Comparison of ENCODE assay signal across 20 mouse cellular contexts in the genomic region with DNA sequence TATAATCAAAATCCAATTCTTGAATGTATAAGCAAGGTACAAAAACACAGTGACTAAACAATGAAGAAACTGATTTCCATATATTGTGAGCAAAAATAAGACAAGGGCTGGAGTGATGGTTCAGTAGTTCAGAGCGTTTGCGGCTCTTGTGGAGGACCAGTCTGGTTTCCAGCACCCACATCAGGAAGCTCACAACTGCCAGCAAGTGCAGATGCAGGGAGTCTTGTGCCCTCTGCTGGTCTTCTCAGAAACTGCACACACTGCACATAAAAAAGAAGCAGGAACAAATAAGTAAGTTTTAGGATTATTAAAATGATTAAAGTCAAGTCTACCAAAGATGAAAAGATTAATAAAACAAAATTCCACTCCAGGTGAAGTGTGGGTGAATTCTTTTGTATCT.
A peak's percentile ranks its signal among the peaks of the same experiment; 100 is the strongest.
DNase-seq lines count a peak whose midpoint lies in the region; ATAC-seq and TF ChIP-seq lines count a peak whose summit lies in the region.
"Had no signal": no experiment of that assay in that cellular context is flagged by ENCODE, and none has a peak within 500 bp of the region (broad histone marks: within the 10 kb centered on the region; RNA-seq: fewer than 3 reads in every experiment).

No protein-coding gene starts in this region.

- DNase-seq in liver, postnatal 0 days = no peak
- DNase-seq in A20 (ENCODE audit: low read depth, low spot score) = peak; percentile 35
- peak; percentile 6 for DNase-seq in CH12.LX (ENCODE audit: extremely low read depth)
- DNase-seq in right cerebral cortex, postnatal 14 days = no peak
- no peak for DNase-seq in gastrocnemius, adult 8-10 months (ENCODE audit: low spot score in 2 of 2)
- DNase-seq: adrenal gland, postnatal 25 days; cerebellum, postnatal 14 days; gastrocnemius, postnatal 10 days; heart, postnatal 14 days; right cerebral cortex, postnatal 25 days; thymus, adult 18-20 months had no signal

- WGBS in liver, postnatal 0 days (ENCODE audit: insufficient replicate concordance) = 78% methylated on average over 2 of the region's 2 CpGs
- WGBS in liver, embryonic 12.5 days (ENCODE audit: insufficient replicate concordance) = 75% methylated on average over 2 of the region's 2 CpGs
- 92% methylated on average over 2 of the region's 2 CpGs for WGBS in bone marrow, adult 2 months

- ATAC-seq in liver, postnatal 0 days = no peak
- no peak for ATAC-seq in liver, embryonic 12.5 days
- ATAC-seq: forebrain, embryonic 16.5 days had no signal

- no peak overlapping the region for H3K27ac ChIP-seq in liver, postnatal 0 days (ENCODE audit: low read depth)
- no peak overlapping the region for H3K27ac ChIP-seq in liver, embryonic 12.5 days
- no peak overlapping the region for H3K27ac ChIP-seq in CH12.LX (ENCODE audit: insufficient read depth, low read depth)
- H3K27ac ChIP-seq in bone marrow, adult 2 months (ENCODE audit: control insufficient read depth, insufficient read depth, low read depth, low read length, poor library complexity) = no peak overlapping the region
- H3K27ac ChIP-seq: embryonic facial prominence, embryonic 10.5 days; hindbrain, embryonic 15.5 days; macrophage; neural tube, embryonic 12.5 days had no signal

- no peaks in the 10 kb centered on the region for H3K79me2 ChIP-seq in CH12.LX (replicated peaks; ENCODE audit: control insufficient read depth, extremely low read depth, insufficient read depth, poor library complexity, severe bottlenecking)

- H3K4me3 ChIP-seq in liver, postnatal 0 days (ENCODE audit: low read depth, low read length) = no peak overlapping the region
- H3K4me3 ChIP-seq in liver, embryonic 12.5 days = no peak overlapping the region
- H3K4me3 ChIP-seq in CH12.LX (replicated peaks in 1 of 3; ENCODE audit: low read depth in 2 of 3, low read length in 2 of 3, poor library complexity in 1 of 3) = no peak overlapping the region
- no peak overlapping the region for H3K4me3 ChIP-seq in bone marrow, adult 2 months (replicated peaks; ENCODE audit: control insufficient read depth, low read depth, low read length)
- H3K4me3 ChIP-seq: embryonic facial prominence, embryonic 10.5 days; erythroblast, embryonic 14.5 days; hindbrain, embryonic 15.5 days; neural tube, embryonic 12.5 days had no signal

- peak; percentile 28; the same call in 1 of the 2 replicates for TF ChIP-seq CTCF in liver, postnatal 0 days (IDR thresholded peaks at IDR 0.05; ENCODE audit: low read depth)
- peak in 1 of 2 experiments; percentile 36; a peak in 1 of 4 replicates for TF ChIP-seq CTCF in CH12.LX (conservative IDR thresholded peaks at IDR 0.05 in 1 of 2, IDR thresholded peaks at IDR 0.05 in 1 of 2; ENCODE audit: low read depth in 2 of 2, low read length in 2 of 2)
- peak; percentile 23; the same call in 1 of the 2 replicates for TF ChIP-seq CTCF in bone marrow, adult 2 months (IDR thresholded peaks at IDR 0.05; ENCODE audit: control insufficient read depth, insufficient read depth, low read length)

- no peak for TF ChIP-seq EP300 in liver, postnatal 0 days (IDR thresholded peaks at IDR 0.05; ENCODE audit: low read depth)
- TF ChIP-seq EP300 in CH12.LX (IDR thresholded peaks at IDR 0.05; ENCODE audit: low read length) = no peak

- no peak overlapping the region for H3K9ac ChIP-seq in liver, postnatal 0 days (replicated peaks)
- H3K9ac ChIP-seq in liver, embryonic 12.5 days = no peak overlapping the region
- no peak overlapping the region for H3K9ac ChIP-seq in CH12.LX (ENCODE audit: insufficient read depth, low read depth)
- H3K9ac ChIP-seq: hindbrain, embryonic 15.5 days; neural tube, embryonic 12.5 days had no signal

- no peak overlapping the region for H3K4me2 ChIP-seq in liver, postnatal 0 days (ENCODE audit: low read depth, low read length)
- no peak overlapping the region for H3K4me2 ChIP-seq in liver, embryonic 12.5 days
- no peak overlapping the region for H3K4me2 ChIP-seq in CH12.LX (ENCODE audit: insufficient read depth, low read depth, poor library complexity, severe bottlenecking)
- H3K4me2 ChIP-seq: hindbrain, embryonic 15.5 days; neural tube, embryonic 12.5 days had no signal

- H3K9me3 ChIP-seq in liver, postnatal 0 days (ENCODE audit: low read length) = peaks cover 14% of the 10 kb centered on the region; the same call in 1 of the 2 replicates
- no peaks in the 10 kb centered on the region for H3K9me3 ChIP-seq in liver, embryonic 12.5 days (replicated peaks)
- peaks cover 13% of the 10 kb centered on the region for H3K9me3 ChIP-seq in CH12.LX (replicated peaks; ENCODE audit: low read length)

- no peaks in the 10 kb centered on the region for H3K4me1 ChIP-seq in liver, postnatal 0 days (ENCODE audit: insufficient read depth)
- H3K4me1 ChIP-seq in liver, embryonic 12.5 days = no peaks in the 10 kb centered on the region
- no peaks in the 10 kb centered on the region for H3K4me1 ChIP-seq in CH12.LX (ENCODE audit: control insufficient read depth in 1 of 2, insufficient read depth in 2 of 2)
- H3K4me1 ChIP-seq in bone marrow, adult 2 months (ENCODE audit: control insufficient read depth, insufficient read depth, low read length) = no peaks in the 10 kb centered on the region
- H3K4me1 ChIP-seq: embryonic facial prominence, embryonic 10.5 days; hindbrain, embryonic 15.5 days; neural tube, embryonic 12.5 days had no signal

- peak; percentile 20 for TF ChIP-seq RAD21 in CH12.LX (IDR thresholded peaks at IDR 0.05; ENCODE audit: low read depth, low read length)

- no peak for TF ChIP-seq POLR2A in CH12.LX (IDR thresholded peaks at IDR 0.05; ENCODE audit: low read depth, low read length)
- TF ChIP-seq POLR2A in bone marrow, adult 2 months (IDR thresholded peaks at IDR 0.05; ENCODE audit: borderline replicate concordance, control insufficient read depth, low read depth, low read length) = no peak

- in situ Hi-C loops in CH12.LX (cut with MboI; ENCODE audit: low pct_ligation_motif_present, low pct_unique_long_range_greater_than_20kb, low sequenced_read_pairs) = no loop called here

- dilution Hi-C loops in CH12.LX (cut with MboI; ENCODE audit: extremely low pct_ligation_motif_present, extremely low pct_unique_long_range_greater_than_20kb, low sequenced_read_pairs) = no loop called here

- no peaks in the 10 kb centered on the region for H3K27me3 ChIP-seq in liver, postnatal 0 days (ENCODE audit: insufficient read depth, low read length)
- H3K27me3 ChIP-seq in liver, embryonic 12.5 days (replicated peaks) = no peaks in the 10 kb centered on the region
- H3K27me3 ChIP-seq in CH12.LX (replicated peaks) = no peaks in the 10 kb centered on the region
- H3K27me3 ChIP-seq: hindbrain, embryonic 15.5 days; neural tube, embryonic 12.5 days had no signal

- H3K36me3 ChIP-seq in liver, postnatal 0 days (replicated peaks; ENCODE audit: insufficient read depth, low read length) = no peaks in the 10 kb centered on the region
- H3K36me3 ChIP-seq in liver, embryonic 12.5 days = no peaks in the 10 kb centered on the region
- no peaks in the 10 kb centered on the region for H3K36me3 ChIP-seq in CH12.LX (replicated peaks in 1 of 2; ENCODE audit: control insufficient read depth in 1 of 2, insufficient read depth in 1 of 2, low read length in 1 of 2)
- H3K36me3 ChIP-seq: G1E had no signal

TF ChIP-seq in CH12.LX, 34 proteins besides CTCF, POLR2A, EP300 and RAD21:
- peak; percentile 31 for TF ChIP-seq SMC3 (IDR thresholded peaks at IDR 0.05; ENCODE audit: low read depth, low read length)
- no peak for TF ChIP-seq ZNF384 (IDR thresholded peaks at IDR 0.05; ENCODE audit: low read depth, low read length)

Comparison
In these comparisons a context has a peak if more than half of its experiments do, and no peak if none do; other contexts are left out.
1. DNase-seq: peak in A20 (single experiment) and CH12.LX (single experiment); none in liver, postnatal 0 days (single experiment), right cerebral cortex, postnatal 14 days (single experiment) and gastrocnemius, adult 8-10 months (0 of 2).